Mouse (Mus musculus): Measurements from ENCODE around the gene Rcn3. TPM values are rescaled to one million over a fixed set of nuclear protein-coding genes. Genes with fewer than 3 reads are reported as not detected.

Rcn3 gene
- polyA plus RNA-seq, 1 experiment: 0.91 TPM

GRCm38 (mm10) chr7:45081016-45081415, 11.0 kb downstream of the Rcn3 start:
- Histone ChIP-seq H3K4me3 (replicated peaks) (no peak overlapping the region), H3K36me3 (ENCODE audit: control insufficient read depth) (peaks cover 24% of the 10 kb centered on the region), H3K27me3 (ENCODE audit: control insufficient read depth) (no peaks in the 10 kb centered on the region), H3K4me1 (ENCODE audit: control insufficient read depth) (peaks cover 28% of the 10 kb centered on the region), H3K9me3 (ENCODE audit: control insufficient read depth, low read length) (peaks cover 2% of the 10 kb centered on the region)
- TF ChIP-seq GATA1 (IDR thresholded peaks at IDR 0.05; ENCODE audit: low read length): no peak
- TF ChIP-seq TAL1 (IDR thresholded peaks at IDR 0.05; ENCODE audit: low read length): no peak

DNA sequence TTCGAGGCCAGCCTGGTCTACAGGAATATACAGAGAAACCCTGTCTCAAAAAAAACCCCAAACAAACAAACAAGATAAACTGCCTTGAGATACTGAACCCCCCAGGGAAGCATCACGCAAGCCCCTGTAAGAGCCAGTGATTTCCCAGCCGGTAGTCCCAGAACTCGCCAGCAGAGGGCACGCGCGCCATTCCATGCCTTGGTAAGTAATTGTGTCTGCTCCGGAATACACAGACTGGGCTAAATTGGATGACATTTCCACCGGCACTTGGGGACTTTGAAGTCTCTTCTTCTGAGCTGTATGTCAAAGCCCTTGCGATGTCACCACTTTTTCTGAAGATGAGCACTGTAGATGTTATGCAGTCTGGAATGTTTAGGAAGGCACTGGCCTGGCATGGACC, 12.2 kb downstream of the Rcn3 start:
- peaks cover 30% of the 10 kb centered on the region for H3K4me1 ChIP-seq (ENCODE audit: control insufficient read depth)

DNA sequence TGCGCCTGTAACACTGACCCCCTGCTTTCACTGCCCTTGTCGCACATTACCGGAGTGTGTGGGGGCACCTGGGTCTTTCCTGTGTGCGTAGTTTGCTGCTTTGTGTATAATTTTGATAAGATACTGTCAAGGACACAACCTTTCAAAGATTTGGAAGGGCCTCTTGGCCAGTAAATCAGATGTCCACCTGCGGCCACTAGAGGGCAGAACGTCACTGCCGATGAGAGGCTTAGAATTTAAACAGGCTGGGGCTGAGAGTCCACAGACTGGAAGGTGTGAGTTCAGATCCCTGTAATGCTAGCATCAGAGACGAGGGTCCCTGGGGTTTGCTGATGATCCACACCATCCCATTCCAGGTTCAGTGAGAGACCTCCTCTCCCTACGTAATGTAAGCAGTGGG, 13.5 kb downstream of the Rcn3 start:
- peaks cover 47% of the 10 kb centered on the region for H3K36me3 ChIP-seq (ENCODE audit: control insufficient read depth)
- H3K27me3 ChIP-seq (ENCODE audit: control insufficient read depth): no peaks in the 10 kb centered on the region
- peaks cover 30% of the 10 kb centered on the region for H3K4me1 ChIP-seq (ENCODE audit: control insufficient read depth)
- no peak overlapping the region for H3K4me3 ChIP-seq (replicated peaks)
- no peak for TF ChIP-seq GATA1 (IDR thresholded peaks at IDR 0.05; ENCODE audit: low read length)
- no peaks in the 10 kb centered on the region for H3K9me3 ChIP-seq (ENCODE audit: control insufficient read depth, low read length)

More for the DNA sequence above, 12.2 kb downstream of the Rcn3 start:
- Histone ChIP-seq H3K9me3 (ENCODE audit: control insufficient read depth, low read length) (no peaks in the 10 kb centered on the region), H3K36me3 (ENCODE audit: control insufficient read depth) (peaks cover 34% of the 10 kb centered on the region), H3K27me3 (ENCODE audit: control insufficient read depth) (no peaks in the 10 kb centered on the region), H3K4me3 (replicated peaks) (no peak overlapping the region)
- TF ChIP-seq GATA1 (IDR thresholded peaks at IDR 0.05; ENCODE audit: low read length): no peak
- no peak for TF ChIP-seq TAL1 (IDR thresholded peaks at IDR 0.05; ENCODE audit: low read length)

GRCm38 (mm10) chr7:45077829-45078228, 14.2 kb downstream of the Rcn3 start:
- Histone ChIP-seq H3K27me3 (ENCODE audit: control insufficient read depth) (no peaks in the 10 kb centered on the region), H3K4me1 (ENCODE audit: control insufficient read depth) (peaks cover 27% of the 10 kb centered on the region), H3K9me3 (ENCODE audit: control insufficient read depth, low read length) (no peaks in the 10 kb centered on the region), H3K36me3 (ENCODE audit: control insufficient read depth) (peaks cover 53% of the 10 kb centered on the region), H3K4me3 (replicated peaks) (no peak overlapping the region)
- TF ChIP-seq TAL1 (IDR thresholded peaks at IDR 0.05; ENCODE audit: low read length) (no peak), GATA1 (IDR thresholded peaks at IDR 0.05; ENCODE audit: low read length) (no peak)

DNA sequence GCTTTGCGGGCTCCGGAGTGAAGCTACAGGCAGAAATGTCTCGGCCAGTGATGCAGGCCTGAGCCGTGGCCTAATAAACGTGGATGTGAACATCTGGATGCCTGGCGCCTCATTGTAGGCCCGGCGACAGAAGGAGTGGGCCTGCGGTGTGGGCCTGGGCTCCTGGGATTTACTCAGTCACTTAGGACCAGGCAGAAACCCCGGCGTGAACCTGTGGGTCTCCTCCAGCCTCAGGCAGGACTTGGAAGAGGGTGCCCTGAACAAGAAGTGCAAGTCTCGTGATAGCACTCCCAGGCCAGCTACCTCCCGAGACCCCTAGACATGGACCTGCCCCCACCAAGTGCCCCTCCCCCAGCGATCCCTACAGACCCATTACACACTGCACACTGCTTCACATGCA, 14.7 kb downstream of the Rcn3 start:
- Histone ChIP-seq H3K36me3 (ENCODE audit: control insufficient read depth) (peaks cover 54% of the 10 kb centered on the region), H3K27me3 (ENCODE audit: control insufficient read depth) (no peaks in the 10 kb centered on the region), H3K9me3 (ENCODE audit: control insufficient read depth, low read length) (no peaks in the 10 kb centered on the region), H3K4me3 (replicated peaks) (no peak overlapping the region), H3K4me1 (ENCODE audit: control insufficient read depth) (peaks cover 23% of the 10 kb centered on the region)
- TF ChIP-seq GATA1 (IDR thresholded peaks at IDR 0.05; ENCODE audit: low read length) (no peak), TAL1 (IDR thresholded peaks at IDR 0.05; ENCODE audit: low read length) (no peak)

DNA sequence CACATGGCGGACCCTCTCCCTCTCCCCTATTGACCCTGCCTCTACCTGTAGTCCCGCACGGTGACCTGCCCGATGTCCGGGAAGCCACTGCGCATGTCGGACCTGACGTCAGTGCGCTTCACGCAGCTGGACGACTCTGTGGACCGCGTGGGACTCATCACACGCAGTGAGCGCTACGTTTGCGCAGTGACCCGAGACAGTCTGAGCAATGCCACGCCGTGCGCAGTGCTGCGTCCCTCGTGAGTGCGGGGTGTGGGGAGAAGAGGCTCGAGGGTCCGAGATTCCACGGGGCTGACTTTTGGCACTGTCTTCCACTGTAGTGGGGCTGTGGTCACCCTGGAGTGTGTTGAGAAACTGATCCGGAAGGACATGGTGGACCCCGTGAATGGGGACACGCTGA, 15.5 kb downstream of the Rcn3 start:
- peaks cover 20% of the 10 kb centered on the region for H3K4me1 ChIP-seq (ENCODE audit: control insufficient read depth)
- H3K9me3 ChIP-seq (ENCODE audit: control insufficient read depth, low read length): no peaks in the 10 kb centered on the region
- TF ChIP-seq TAL1 (IDR thresholded peaks at IDR 0.05; ENCODE audit: low read length) (no peak), GATA1 (IDR thresholded peaks at IDR 0.05; ENCODE audit: low read length) (no peak)
- H3K4me3 ChIP-seq (replicated peaks): no peak overlapping the region
- no peaks in the 10 kb centered on the region for H3K27me3 ChIP-seq (ENCODE audit: control insufficient read depth)
- H3K36me3 ChIP-seq (ENCODE audit: control insufficient read depth): peaks cover 54% of the 10 kb centered on the region

DNA sequence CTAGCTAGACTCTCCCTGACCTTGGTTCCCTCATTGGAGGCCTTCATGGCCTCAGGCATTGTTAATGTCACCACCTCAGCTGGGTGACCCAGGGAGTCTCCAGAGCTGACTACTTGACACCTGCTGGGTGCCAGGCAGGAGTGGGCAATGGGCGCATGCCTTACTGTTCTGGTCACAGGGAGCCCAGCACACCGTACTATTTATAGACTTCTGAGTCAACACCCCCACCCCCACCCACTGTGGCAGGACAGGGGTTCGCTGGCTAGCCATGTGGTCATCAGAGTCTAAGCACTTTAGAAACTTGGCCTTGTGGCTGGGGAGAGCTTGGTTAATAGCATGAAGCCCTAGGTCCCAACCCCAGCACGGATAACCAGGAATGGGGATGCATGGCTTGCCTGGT, 16.6 kb downstream of the Rcn3 start:
- TF ChIP-seq GATA1 (IDR thresholded peaks at IDR 0.05; ENCODE audit: low read length) (no peak), TAL1 (IDR thresholded peaks at IDR 0.05; ENCODE audit: low read length) (no peak)
- Histone ChIP-seq H3K4me3 (replicated peaks) (no peak overlapping the region), H3K9me3 (ENCODE audit: control insufficient read depth, low read length) (no peaks in the 10 kb centered on the region), H3K27me3 (ENCODE audit: control insufficient read depth) (no peaks in the 10 kb centered on the region), H3K4me1 (ENCODE audit: control insufficient read depth) (peaks cover 15% of the 10 kb centered on the region), H3K36me3 (ENCODE audit: control insufficient read depth) (peaks cover 54% of the 10 kb centered on the region)

- Histone ChIP-seq H3K27me3 (ENCODE audit: control insufficient read depth) (no peaks in the 10 kb centered on the region), H3K4me1 (ENCODE audit: control insufficient read depth) (peaks cover 10% of the 10 kb centered on the region), H3K36me3 (ENCODE audit: control insufficient read depth) (peaks cover 54% of the 10 kb centered on the region), H3K9me3 (ENCODE audit: control insufficient read depth, low read length) (no peaks in the 10 kb centered on the region), H3K4me3 (replicated peaks) (no peak overlapping the region)
- no peak for TF ChIP-seq TAL1 (IDR thresholded peaks at IDR 0.05; ENCODE audit: low read length)
- no peak for TF ChIP-seq GATA1 (IDR thresholded peaks at IDR 0.05; ENCODE audit: low read length)
Measured at GRCm38 (mm10) chr7:45073949-45074348, 18.1 kb downstream of the Rcn3 start.

GRCm38 (mm10) chr7:45073171-45073707, 18.8 kb downstream of the Rcn3 start:
- no peaks in the 10 kb centered on the region for H3K27me3 ChIP-seq (ENCODE audit: control insufficient read depth)
- peaks cover 52% of the 10 kb centered on the region for H3K36me3 ChIP-seq (ENCODE audit: control insufficient read depth)
- no peak for TF ChIP-seq TAL1 (IDR thresholded peaks at IDR 0.05; ENCODE audit: low read length)
- no peak for TF ChIP-seq GATA1 (IDR thresholded peaks at IDR 0.05; ENCODE audit: low read length)
- no peaks in the 10 kb centered on the region for H3K9me3 ChIP-seq (ENCODE audit: control insufficient read depth, low read length)
- H3K4me3 ChIP-seq (replicated peaks): no peak overlapping the region
- peaks cover 10% of the 10 kb centered on the region for H3K4me1 ChIP-seq (ENCODE audit: control insufficient read depth)

- Histone ChIP-seq H3K36me3 (ENCODE audit: control insufficient read depth) (peaks cover 44% of the 10 kb centered on the region), H3K4me1 (ENCODE audit: control insufficient read depth) (peaks cover 20% of the 10 kb centered on the region), H3K4me3 (replicated peaks) (no peak overlapping the region), H3K9me3 (ENCODE audit: control insufficient read depth, low read length) (no peaks in the 10 kb centered on the region), H3K27me3 (ENCODE audit: control insufficient read depth) (no peaks in the 10 kb centered on the region)
- TF ChIP-seq GATA1 (IDR thresholded peaks at IDR 0.05; ENCODE audit: low read length) (no peak), TAL1 (IDR thresholded peaks at IDR 0.05; ENCODE audit: low read length) (no peak)
Measured at GRCm38 (mm10) chr7:45072230-45072629, 19.8 kb downstream of the Rcn3 start.

Measured in erythroblast, embryonic 14.5 days (primary cell).